Mouse (Mus musculus): ENCODE results near the gene Rcn1.

DNA sequence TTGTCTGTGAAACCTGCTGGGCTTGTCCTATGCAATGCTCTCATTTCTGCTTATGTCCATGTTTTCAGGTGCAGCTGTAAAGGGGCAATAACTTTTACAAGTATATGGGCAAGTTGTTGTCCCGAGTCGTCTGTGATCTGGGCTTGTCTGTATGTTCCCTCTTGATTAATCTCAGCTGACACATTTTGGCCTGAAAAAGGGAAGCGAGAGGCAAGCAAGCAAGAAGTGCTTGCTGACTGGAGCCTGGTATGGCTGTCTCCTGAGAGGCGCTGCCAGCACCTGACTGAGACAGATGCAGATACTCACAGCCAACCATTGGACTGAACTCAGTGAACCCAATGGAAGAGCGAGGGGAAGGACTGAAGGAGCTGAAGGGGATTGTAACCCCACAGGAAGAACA lies 18.5 kb upstream of the Rcn1 start:
- TF ChIP-seq CTCF (IDR thresholded peaks at IDR 0.05; ENCODE audit: borderline replicate concordance, insufficient read depth, low read length) (no peak), POLR2A (IDR thresholded peaks at IDR 0.05; ENCODE audit: low read depth, low read length) (no peak)
